Mouse (Mus musculus) heart, embryonic 10.5 days (tissue): ENCODE data around the gene Zfp580. TPM values are rescaled to one million over a fixed set of nuclear protein-coding genes. Genes with fewer than 3 reads are reported as not detected.

ENCODE experiments used
- DNase-seq: peaks from one replicate; pipeline ENCODE4 v3.0.0-alpha.2; 2017; ENCODE audit warnings: low spot score
- H3K27ac ChIP-seq: fragments of 300-500 bp; sonication (generic); 2 replicates; pipeline ENCODE4 v1.5.1; 2016; ENCODE audit warnings: mild to moderate bottlenecking
- H3K27me3 ChIP-seq: fragments of 300-500 bp; sonication (generic); 2 replicates; pipeline ENCODE4 v1.6.1; 2016; ENCODE audit warnings: mild to moderate bottlenecking; ENCODE audit not compliant: poor library complexity, insufficient read depth, severe bottlenecking
- H3K36me3 ChIP-seq: fragments of 300-500 bp; sonication (generic); 2 replicates; pipeline ENCODE4 v1.6.1; 2016; ENCODE audit warnings: mild to moderate bottlenecking, moderate library complexity
- H3K4me1 ChIP-seq: fragments of 300-500 bp; sonication (generic); 2 replicates; pipeline ENCODE4 v1.6.1; 2016; ENCODE audit warnings: mild to moderate bottlenecking
- H3K4me3 ChIP-seq: fragments of 300-500 bp; sonication (generic); 2 replicates; pipeline ENCODE4 v1.5.1; 2016; ENCODE audit warnings: mild to moderate bottlenecking, moderate library complexity
- H3K9me3 ChIP-seq: fragments of 300-500 bp; sonication (generic); 2 replicates; pipeline ENCODE4 v1.6.1; 2016; ENCODE audit warnings: mild to moderate bottlenecking, moderate library complexity
- WGBS: fragments of 180-500 bp; shearing (Covaris S2); methylation state at CpG from one replicate; pipeline ENCODE4 v1.1.7; 2016; 5-methylcytosine and 5-hydroxymethylcytosine counted together
- polyA plus RNA-seq: library from polyadenylated mRNA; unstranded; fragments of >200 nt; fragmentation: Nextera tagmentation; extraction: Ambion mirVana; gene quantifications from 2 replicates; pipeline ENCODE4 v1.2.1, GENCODE M21; 2016

The Zfp580 gene
- polyA plus RNA-seq, 1 experiment from 2014 or later = 21.4 TPM

GRCm38 (mm10) chr7:5020000-5020681, 31.2 kb upstream of the Zfp580 start, which contains the start of the genes Zfp865 and Ccdc106:
Gene Zfp865, plus strand, starts transcription at chr7:5020376.
Gene Ccdc106, plus strand, starts transcription at chr7:5020553.
- no peaks in the 10 kb centered on the region for H3K27me3 ChIP-seq
- DNase-seq = peak; percentile 100
- H3K4me1 ChIP-seq = peaks cover 10% of the 10 kb centered on the region
- no peaks in the 10 kb centered on the region for H3K9me3 ChIP-seq
- under 1% methylated on average over 49 of the region's 49 CpGs for WGBS
- peak within 1 kb of the TSS; percentile 98 for H3K27ac ChIP-seq
- peak within 1 kb of the TSS; percentile 94 for H3K4me3 ChIP-seq
- H3K36me3 ChIP-seq = peaks cover 48% of the 10 kb centered on the region

GRCm38 (mm10) chr7:5020685-5021084, 30.7 kb upstream of the Zfp580 start:
- peaks cover 54% of the 10 kb centered on the region for H3K36me3 ChIP-seq
- H3K4me3 ChIP-seq = peak overlapping the region; percentile 94
- H3K27me3 ChIP-seq = no peaks in the 10 kb centered on the region
- DNase-seq = no peak
- under 1% methylated on average over 15 of the region's 15 CpGs for WGBS
- H3K4me1 ChIP-seq = peaks cover 10% of the 10 kb centered on the region
- H3K27ac ChIP-seq = peak overlapping the region; percentile 98
- no peaks in the 10 kb centered on the region for H3K9me3 ChIP-seq

- H3K4me1 ChIP-seq = peaks cover 6% of the 10 kb centered on the region
- H3K36me3 ChIP-seq = peaks cover 59% of the 10 kb centered on the region
- DNase-seq = no peak
- peak overlapping the region; percentile 98 for H3K27ac ChIP-seq
- no peaks in the 10 kb centered on the region for H3K9me3 ChIP-seq
- peak overlapping the region; percentile 94 for H3K4me3 ChIP-seq
- 53% methylated on average over 5 of the region's 5 CpGs for WGBS
- no peaks in the 10 kb centered on the region for H3K27me3 ChIP-seq
Observed at GRCm38 (mm10) chr7:5021197-5021596, 30.1 kb upstream of the Zfp580 start.

GRCm38 (mm10) chr7:5029543-5029942, 21.8 kb upstream of the Zfp580 start:
- WGBS = 89% methylated on average over 22 of the region's 22 CpGs
- peaks cover 95% of the 10 kb centered on the region for H3K36me3 ChIP-seq
- H3K4me1 ChIP-seq = no peaks in the 10 kb centered on the region
- no peak for DNase-seq
- no peak overlapping the region for H3K27ac ChIP-seq
- H3K27me3 ChIP-seq = no peaks in the 10 kb centered on the region
- peaks cover 33% of the 10 kb centered on the region for H3K9me3 ChIP-seq
- no peak overlapping the region for H3K4me3 ChIP-seq

- H3K27me3 ChIP-seq = no peaks in the 10 kb centered on the region
- no peak overlapping the region for H3K27ac ChIP-seq
- no peak for DNase-seq
- H3K9me3 ChIP-seq = peaks cover 33% of the 10 kb centered on the region
- 86% methylated on average over 21 of the region's 21 CpGs for WGBS
- peaks cover 95% of the 10 kb centered on the region for H3K36me3 ChIP-seq
- H3K4me3 ChIP-seq = no peak overlapping the region
- H3K4me1 ChIP-seq = no peaks in the 10 kb centered on the region
Observed at GRCm38 (mm10) chr7:5029946-5030345, 21.4 kb upstream of the Zfp580 start.

- H3K27me3 ChIP-seq = no peaks in the 10 kb centered on the region
- 0 out of 2 replicates have a peak overlapping the region, but pooled peaks have one; percentile 22 for H3K4me3 ChIP-seq
- no peak for DNase-seq
- H3K9me3 ChIP-seq = peaks cover 33% of the 10 kb centered on the region
- no peaks in the 10 kb centered on the region for H3K4me1 ChIP-seq
- 77% methylated on average over 63 of the region's 63 CpGs for WGBS
- H3K36me3 ChIP-seq = peaks cover 96% of the 10 kb centered on the region
- no peak overlapping the region for H3K27ac ChIP-seq
Observed at GRCm38 (mm10) chr7:5030554-5031275, 20.6 kb upstream of the Zfp580 start.

- Histone ChIP-seq H3K9me3 (peaks cover 33% of the 10 kb centered on the region), H3K4me1 (no peaks in the 10 kb centered on the region), H3K36me3 (peaks cover 96% of the 10 kb centered on the region), H3K4me3 (0 out of 2 replicates have a peak overlapping the region, but pooled peaks have one; percentile 9), H3K27me3 (no peaks in the 10 kb centered on the region), H3K27ac (no peak overlapping the region)
- no peak for DNase-seq
- WGBS = 74% methylated on average over 46 of the region's 46 CpGs
Observed at GRCm38 (mm10) chr7:5031496-5031895, 19.8 kb upstream of the Zfp580 start.

GRCm38 (mm10) chr7:5033818-5034217, 17.5 kb upstream of the Zfp580 start, which contains the start of gene 4632433K11Rik:
Gene 4632433K11Rik, plus strand, starts transcription at chr7:5034118.
- Histone ChIP-seq H3K36me3 (peaks cover 79% of the 10 kb centered on the region), H3K27ac (no peak within 1 kb of the TSS), H3K9me3 (peaks cover 33% of the 10 kb centered on the region), H3K4me1 (peaks cover 8% of the 10 kb centered on the region; the same call in 1 of the 2 replicates), H3K27me3 (no peaks in the 10 kb centered on the region), H3K4me3 (no peak within 1 kb of the TSS)
- 88% methylated on average over 3 of the region's 3 CpGs for WGBS
- DNase-seq = no peak

GRCm38 (mm10) chr7:5035628-5036027, 15.7 kb upstream of the Zfp580 start:
- H3K4me1 ChIP-seq = peaks cover 13% of the 10 kb centered on the region; the same call in 1 of the 2 replicates
- H3K27ac ChIP-seq = no peak overlapping the region
- peaks cover 18% of the 10 kb centered on the region for H3K9me3 ChIP-seq
- no peak overlapping the region for H3K4me3 ChIP-seq
- peaks cover 64% of the 10 kb centered on the region for H3K36me3 ChIP-seq
- 93% methylated on average over 17 of the region's 17 CpGs for WGBS
- DNase-seq = no peak
- H3K27me3 ChIP-seq = no peaks in the 10 kb centered on the region

GRCm38 (mm10) chr7:5036136-5036535, 15.2 kb upstream of the Zfp580 start:
- H3K4me1 ChIP-seq = peaks cover 13% of the 10 kb centered on the region; the same call in 1 of the 2 replicates
- H3K27me3 ChIP-seq = no peaks in the 10 kb centered on the region
- H3K9me3 ChIP-seq = peaks cover 13% of the 10 kb centered on the region
- H3K36me3 ChIP-seq = peaks cover 59% of the 10 kb centered on the region
- DNase-seq = no peak
- H3K4me3 ChIP-seq = no peak overlapping the region
- no peak overlapping the region for H3K27ac ChIP-seq
- 86% methylated on average over 9 of the region's 9 CpGs for WGBS

GRCm38 (mm10) chr7:5037026-5037425, 14.3 kb upstream of the Zfp580 start:
- Histone ChIP-seq H3K36me3 (peaks cover 54% of the 10 kb centered on the region), H3K27me3 (no peaks in the 10 kb centered on the region), H3K9me3 (peaks cover 4% of the 10 kb centered on the region), H3K27ac (no peak overlapping the region), H3K4me1 (peaks cover 13% of the 10 kb centered on the region; the same call in 1 of the 2 replicates), H3K4me3 (0 out of 2 replicates have a peak overlapping the region, but pooled peaks have one; percentile 87)
- 86% methylated on average over 7 of the region's 7 CpGs for whole genome bisulfite sequencing
- no peak for DNase-seq

GRCm38 (mm10) chr7:5037467-5037866, 13.9 kb upstream of the Zfp580 start:
- Histone ChIP-seq H3K9me3 (0 out of 2 replicates have a peak, but pooled peaks cover under 1% of the 10 kb centered on the region), H3K4me1 (peaks cover 13% of the 10 kb centered on the region; the same call in 1 of the 2 replicates), H3K27me3 (no peaks in the 10 kb centered on the region), H3K4me3 (peak overlapping the region; percentile 87), H3K36me3 (peaks cover 50% of the 10 kb centered on the region), H3K27ac (peak overlapping the region; percentile 99; the same call in 1 of the 2 replicates)
- DNase-seq = no peak
- 81% methylated on average over 8 of the region's 8 CpGs for WGBS
